Mouse (Mus musculus) testis, adult 2 months (tissue): ENCODE measurements at regions not wholly inside any gene's neighbourhood (a gene's known extent, or its start where the extent isn't known, plus 50 kb on each side); places are given as distances from the start of the nearest gene placed in this dataset.

Experiments used
- H3K27ac ChIP-seq: fragments of 200-500 bp; 2 replicates; pipeline ENCODE4 v1.5.1; 2012; ENCODE audit warnings: low read depth, low read length; ENCODE audit not compliant: control insufficient read depth, insufficient read depth
- H3K27me3 ChIP-seq: fragments of 200-500 bp; 2 replicates; pipeline ENCODE4 v1.6.1; 2012; ENCODE audit warnings: mild to moderate bottlenecking, low read length, moderate library complexity; ENCODE audit not compliant: control insufficient read depth, insufficient read depth
- H3K36me3 ChIP-seq: fragments of 200-500 bp; 2 replicates; pipeline ENCODE4 v1.6.1; 2012; ENCODE audit warnings: mild to moderate bottlenecking, low read length; ENCODE audit not compliant: control insufficient read depth, insufficient read depth
- H3K4me1 ChIP-seq: fragments of 200-500 bp; 2 replicates; pipeline ENCODE4 v1.6.1; 2012; ENCODE audit warnings: low read length; ENCODE audit not compliant: control insufficient read depth, insufficient read depth
- H3K4me3 ChIP-seq: fragments of 200-500 bp; 2 replicates; pipeline ENCODE4 v1.5.1; 2012; ENCODE audit warnings: low read depth, mild to moderate bottlenecking, low read length, moderate library complexity, mixed read lengths; ENCODE audit not compliant: control insufficient read depth
- CTCF ChIP-seq: fragments of 200-500 bp; IDR thresholded peaks from 2 replicates; pipeline ENCODE4 v1.5.1; 2012; ENCODE audit warnings: low read depth, mild to moderate bottlenecking, inconsistent platforms, low read length, moderate library complexity; ENCODE audit not compliant: control insufficient read depth, insufficient read depth, insufficient replicate concordance
- POLR2A ChIP-seq: fragments of 200-500 bp; IDR thresholded peaks from 2 replicates; pipeline ENCODE4 v1.6.1; 2012; ENCODE audit warnings: low read depth, mild to moderate bottlenecking, inconsistent platforms, low read length, moderate library complexity; ENCODE audit not compliant: control insufficient read depth

GRCm38 (mm10) chr10:95124476-95124875, 179.8 kb upstream of the Plxnc1 start:
- H3K4me1 ChIP-seq: no peaks in the 10 kb centered on the region
- TF ChIP-seq POLR2A (no peak), CTCF (no peak)
- H3K36me3 ChIP-seq: no peaks in the 10 kb centered on the region
- H3K27ac ChIP-seq: no peak overlapping the region
- H3K4me3 ChIP-seq: no peak overlapping the region
- no peaks in the 10 kb centered on the region for H3K27me3 ChIP-seq

- Histone ChIP-seq H3K4me3 (no peak overlapping the region), H3K36me3 (no peaks in the 10 kb centered on the region), H3K27ac (no peak overlapping the region), H3K4me1 (no peaks in the 10 kb centered on the region), H3K27me3 (no peaks in the 10 kb centered on the region)
- TF ChIP-seq POLR2A: no peak
- TF ChIP-seq CTCF: no peak
These were observed 175.4 kb upstream of the Plxnc1 start for GRCm38 (mm10) chr10:95120007-95120406.

DNA sequence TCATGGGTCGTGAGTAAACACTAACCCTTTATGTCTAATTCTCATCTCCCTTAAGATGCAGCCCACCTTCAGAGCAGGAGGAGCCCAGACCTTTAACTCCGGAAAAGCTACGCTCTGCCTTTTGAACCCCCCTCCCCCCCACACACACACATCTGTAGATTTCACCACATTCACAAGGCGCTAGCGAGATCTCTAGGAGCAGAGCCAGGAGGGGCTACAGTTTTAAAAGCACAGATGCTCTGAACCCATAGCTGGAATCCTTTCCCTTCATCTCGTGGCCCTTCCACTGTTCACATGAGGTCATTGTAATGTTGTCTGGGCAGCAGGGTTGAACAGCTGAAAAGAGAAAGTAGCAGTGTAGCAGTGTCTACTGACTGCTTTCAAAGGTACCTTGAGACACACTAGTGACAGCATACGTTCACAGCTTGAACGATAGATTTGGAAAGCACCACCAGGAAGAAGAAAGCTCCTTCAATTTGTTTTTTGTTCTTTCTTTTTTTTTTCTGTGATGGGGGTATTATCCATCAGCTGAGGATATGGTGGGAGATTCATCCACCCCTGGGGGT, 174.2 kb upstream of the Plxnc1 start:
- H3K27ac ChIP-seq: no peak overlapping the region
- H3K36me3 ChIP-seq: no peaks in the 10 kb centered on the region
- TF ChIP-seq CTCF: no peak
- no peak for TF ChIP-seq POLR2A
- H3K27me3 ChIP-seq: no peaks in the 10 kb centered on the region
- H3K4me1 ChIP-seq: no peaks in the 10 kb centered on the region
- no peak overlapping the region for H3K4me3 ChIP-seq

GRCm38 (mm10) chr10:95117731-95118212, 173.1 kb upstream of the Plxnc1 start:
- no peaks in the 10 kb centered on the region for H3K36me3 ChIP-seq
- H3K27me3 ChIP-seq: no peaks in the 10 kb centered on the region
- H3K4me1 ChIP-seq: no peaks in the 10 kb centered on the region
- no peak for TF ChIP-seq CTCF
- no peak for TF ChIP-seq POLR2A
- H3K27ac ChIP-seq: no peak overlapping the region
- no peak overlapping the region for H3K4me3 ChIP-seq

GRCm38 (mm10) chr10:95117041-95117730, 172.6 kb upstream of the Plxnc1 start:
- H3K4me3 ChIP-seq: no peak overlapping the region
- TF ChIP-seq POLR2A (no peak), CTCF (no peak)
- no peak overlapping the region for H3K27ac ChIP-seq
- no peaks in the 10 kb centered on the region for H3K36me3 ChIP-seq
- peaks cover 4% of the 10 kb centered on the region for H3K4me1 ChIP-seq
- no peaks in the 10 kb centered on the region for H3K27me3 ChIP-seq

GRCm38 (mm10) chr10:95116579-95117011, 172.0 kb upstream of the Plxnc1 start:
- TF ChIP-seq CTCF (no peak), POLR2A (no peak)
- no peaks in the 10 kb centered on the region for H3K36me3 ChIP-seq
- no peaks in the 10 kb centered on the region for H3K27me3 ChIP-seq
- H3K27ac ChIP-seq: no peak overlapping the region
- peaks cover 4% of the 10 kb centered on the region for H3K4me1 ChIP-seq
- H3K4me3 ChIP-seq: no peak overlapping the region

DNA sequence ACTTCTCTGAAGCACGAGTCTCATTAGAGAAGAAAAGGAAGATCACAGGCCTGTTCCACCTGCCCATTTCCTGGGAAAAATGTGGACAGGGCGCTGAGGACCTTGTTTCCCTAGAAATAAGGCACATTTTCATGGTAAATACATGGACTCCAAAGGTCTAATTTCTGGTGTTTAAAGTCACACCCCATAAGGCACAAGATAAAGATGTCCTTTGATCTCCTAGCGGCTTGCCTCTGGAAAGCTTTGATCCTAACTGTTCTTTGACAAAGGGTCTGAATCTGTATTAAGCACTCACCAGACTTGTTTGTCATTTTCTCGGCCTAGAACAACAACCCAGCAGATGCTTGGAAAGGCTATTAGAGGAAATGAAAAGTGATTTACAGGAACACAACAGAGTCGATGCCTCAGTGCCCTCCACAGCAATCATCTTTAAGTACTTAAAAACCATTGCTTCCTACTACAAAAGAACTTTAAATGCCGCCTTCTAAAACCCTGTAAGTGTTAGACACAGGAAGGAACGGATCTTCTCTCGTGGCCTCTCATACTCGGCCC, 168.3 kb upstream of the Plxnc1 start:
- TF ChIP-seq CTCF: no peak
- no peak for TF ChIP-seq POLR2A
- Histone ChIP-seq H3K27me3 (no peaks in the 10 kb centered on the region), H3K27ac (no peak overlapping the region), H3K4me3 (no peak overlapping the region), H3K36me3 (no peaks in the 10 kb centered on the region), H3K4me1 (peaks cover 10% of the 10 kb centered on the region)
